Mouse (Mus musculus) stomach, postnatal 0 days (tissue): ENCODE results near the gene Kcnh5.

Experiments
- CTCF ChIP-seq: IDR thresholded peaks from 2 replicates; pipeline ENCODE4 v1.5.1; 2016; ENCODE audit warnings: antibody characterized with exemption, low read depth, mild to moderate bottlenecking, moderate library complexity
- EP300 ChIP-seq: optimal IDR thresholded peaks from 2 replicates; pipeline ENCODE3; 2016; ENCODE audit warnings: antibody characterized with exemption

DNA sequence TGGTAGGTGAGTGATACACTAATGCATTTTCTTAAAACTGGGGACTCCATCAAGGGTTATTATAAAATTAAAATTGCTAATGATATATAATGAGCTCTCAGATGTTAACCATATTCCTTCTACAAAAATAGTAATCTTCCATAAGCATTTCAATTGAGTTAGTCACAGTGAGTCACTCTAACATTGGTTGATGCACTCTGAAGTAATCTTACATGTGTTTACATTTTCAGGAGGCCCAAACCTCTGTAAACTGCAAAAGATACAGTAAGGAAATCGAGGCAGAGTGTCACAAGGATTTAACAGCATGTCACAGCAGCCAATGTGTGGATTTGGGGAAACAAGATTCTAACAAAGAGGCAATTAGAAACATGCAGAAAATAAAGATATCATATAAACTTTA is 123.4 kb downstream of the Kcnh5 start:
- TF ChIP-seq CTCF (no peak), EP300 (no peak)
